Mouse (Mus musculus): ENCODE results near the gene Sfxn1. TPM values are rescaled to one million over a fixed set of nuclear protein-coding genes. Genes with fewer than 3 reads are reported as not detected.

The Sfxn1 gene
- polyA plus RNA-seq (2015; fragmentation: Nextera tagmentation; extraction: Ambion mirVana) = 79.4 and 83.0 TPM in 2 replicates

DNA sequence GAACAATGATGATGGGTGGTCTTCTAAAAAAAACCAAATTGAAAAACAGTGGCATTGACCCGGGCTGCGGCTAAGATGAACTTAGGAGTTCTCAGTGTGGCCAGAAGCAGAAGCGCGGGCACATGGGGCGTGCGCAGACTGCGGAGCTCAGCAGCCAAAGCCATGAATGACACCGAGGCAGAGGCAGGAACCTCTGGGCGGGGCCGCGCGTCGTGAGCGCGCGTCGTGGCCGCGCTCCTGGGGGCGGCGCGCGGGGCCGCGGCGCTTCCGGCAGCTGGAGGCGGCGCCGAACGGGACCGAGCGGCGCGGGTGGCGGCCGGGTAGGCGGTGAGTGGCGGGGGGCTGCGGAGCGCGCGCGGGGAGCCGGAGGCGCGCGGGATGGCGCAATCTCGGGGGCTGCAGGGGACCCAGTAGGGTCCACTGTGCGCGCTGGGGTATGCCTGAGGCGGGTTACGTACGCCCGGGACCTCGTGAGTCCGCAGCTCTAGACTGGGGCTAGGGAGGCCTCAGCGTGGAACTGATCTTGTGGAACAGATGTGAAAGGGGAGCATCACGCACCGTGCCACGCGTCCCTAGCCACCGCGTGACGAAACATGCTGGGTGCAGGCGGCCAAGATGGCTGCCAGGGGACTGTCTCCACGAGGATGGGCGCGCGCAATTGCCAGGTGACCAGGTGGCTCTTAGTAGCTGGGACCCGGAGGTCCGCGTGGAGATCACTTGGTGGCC, at the start of gene Sfxn1:
Sfxn1 (plus strand) TSS at position 264 of the 726 bp plus-strand sequence.
- Histone ChIP-seq H3K9ac (peak within 1 kb of the TSS; percentile 81), H3K4me2 (peak within 1 kb of the TSS; percentile 70), H3K9me3 (replicated peaks) (no peaks in the 10 kb centered on the region), H3K4me3 (peak within 1 kb of the TSS; percentile 69), H3K4me1 (peaks cover 28% of the 10 kb centered on the region), H3K36me3 (ENCODE audit: poor library complexity, severe bottlenecking) (no peaks in the 10 kb centered on the region), H3K27ac (peak within 1 kb of the TSS; percentile 59), H3K27me3 (no peaks in the 10 kb centered on the region)
- WGBS = under 1% methylated on average over 67 of the region's 74 CpGs
- peak; percentile 87 for ATAC-seq

DNA sequence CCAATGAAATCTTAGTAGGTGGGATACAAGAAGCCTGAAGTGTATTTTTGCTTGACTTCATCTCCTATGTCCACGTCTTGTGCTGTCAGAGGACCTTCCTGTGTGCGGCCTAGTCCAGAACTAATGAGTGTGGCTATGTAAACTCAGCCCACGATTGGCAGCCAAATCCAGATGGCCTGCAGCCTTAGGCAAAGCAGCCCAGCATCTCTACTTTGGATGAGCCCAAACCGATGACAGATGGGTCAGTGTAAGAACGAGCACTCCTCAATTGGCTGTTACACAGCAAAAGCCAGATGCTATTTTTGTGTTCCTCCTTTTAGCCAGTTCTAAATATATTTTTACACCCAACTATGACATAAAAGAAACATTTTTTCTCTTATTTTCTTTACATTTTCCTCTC, 48.4 kb upstream of the Sfxn1 start:
- Histone ChIP-seq H3K27me3 (no peaks in the 10 kb centered on the region), H3K4me2 (no peak overlapping the region), H3K9me3 (replicated peaks) (no peaks in the 10 kb centered on the region), H3K4me3 (no peak overlapping the region), H3K4me1 (no peaks in the 10 kb centered on the region), H3K9ac (no peak overlapping the region), H3K27ac (no peak overlapping the region), H3K36me3 (ENCODE audit: poor library complexity, severe bottlenecking) (no peaks in the 10 kb centered on the region)
- 77% methylated on average over 5 of the region's 5 CpGs for WGBS
- no peak; the same call in 1 of the 2 replicates for ATAC-seq

DNA sequence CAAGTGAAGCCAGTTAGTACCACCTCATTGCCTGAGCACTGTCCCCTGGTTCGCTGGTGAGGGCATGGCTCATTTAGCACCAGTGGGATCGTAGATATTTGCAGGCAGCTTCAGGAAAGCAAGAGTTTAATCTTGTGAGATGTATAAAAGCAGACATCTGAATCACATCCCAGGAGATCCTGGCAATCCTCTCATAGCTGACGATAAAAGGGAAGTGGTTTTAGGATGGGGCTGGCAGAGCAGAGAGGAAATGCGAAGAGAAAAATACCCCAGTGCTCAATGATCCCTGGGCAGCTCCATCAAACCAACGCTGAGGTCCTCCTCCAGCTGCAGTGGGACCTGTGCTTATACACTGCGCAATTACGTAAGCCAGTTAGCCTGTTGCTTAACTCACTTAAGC, 44.6 kb upstream of the Sfxn1 start:
- H3K9me3 ChIP-seq (replicated peaks) = no peaks in the 10 kb centered on the region
- no peaks in the 10 kb centered on the region for H3K4me1 ChIP-seq
- H3K36me3 ChIP-seq (ENCODE audit: poor library complexity, severe bottlenecking) = no peaks in the 10 kb centered on the region
- no peaks in the 10 kb centered on the region for H3K27me3 ChIP-seq
- no peak overlapping the region for H3K27ac ChIP-seq
- 85% methylated on average over 7 of the region's 7 CpGs for WGBS
- H3K4me2 ChIP-seq = no peak overlapping the region
- no peak overlapping the region for H3K9ac ChIP-seq
- H3K4me3 ChIP-seq = no peak overlapping the region
- ATAC-seq = no peak

DNA sequence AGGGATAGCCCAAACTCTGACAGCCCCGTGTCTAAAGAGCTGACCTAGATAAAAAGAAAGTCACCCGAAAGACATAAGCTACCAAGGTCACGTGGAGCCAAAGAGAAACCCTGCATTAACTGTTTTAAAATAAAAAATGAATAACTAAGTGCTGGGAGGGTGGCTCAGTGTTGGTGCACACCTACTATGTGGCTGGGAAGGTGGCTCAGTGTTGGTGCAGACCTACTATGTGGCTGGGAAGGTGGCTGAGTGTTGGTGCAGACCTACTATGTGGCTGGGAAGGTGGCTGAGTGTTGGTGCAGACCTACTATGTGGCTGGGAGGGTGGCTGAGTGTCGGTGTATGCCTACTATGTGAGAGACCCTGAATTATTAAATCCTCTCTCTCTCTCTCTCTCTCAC, 38.0 kb upstream of the Sfxn1 start:
- no peak overlapping the region for H3K27ac ChIP-seq
- WGBS = 87% methylated on average over 4 of the region's 4 CpGs
- H3K4me2 ChIP-seq = no peak overlapping the region
- H3K9ac ChIP-seq = no peak overlapping the region
- no peaks in the 10 kb centered on the region for H3K27me3 ChIP-seq
- ATAC-seq = no peak
- H3K9me3 ChIP-seq (replicated peaks) = no peaks in the 10 kb centered on the region
- no peak overlapping the region for H3K4me3 ChIP-seq
- no peaks in the 10 kb centered on the region for H3K36me3 ChIP-seq (ENCODE audit: poor library complexity, severe bottlenecking)
- no peaks in the 10 kb centered on the region for H3K4me1 ChIP-seq

DNA sequence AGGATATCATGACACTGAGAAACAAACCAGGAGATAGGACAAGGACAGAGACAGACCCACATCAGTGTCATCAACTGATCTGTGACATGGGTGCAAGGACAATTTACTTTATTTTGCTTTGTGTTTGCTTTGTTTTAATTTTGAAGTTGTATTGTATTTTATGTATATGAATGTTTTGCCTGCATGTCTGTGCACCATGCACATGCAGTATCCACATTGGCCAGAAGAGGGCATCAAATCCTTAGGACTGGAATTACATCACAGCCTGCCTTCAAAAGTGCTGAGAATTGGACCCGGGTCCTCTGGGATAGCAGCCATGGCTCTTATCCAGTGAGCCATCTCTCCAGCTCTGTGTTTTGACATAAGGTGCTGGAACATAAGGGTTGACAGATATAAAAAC, 36.1 kb upstream of the Sfxn1 start:
- Histone ChIP-seq H3K36me3 (ENCODE audit: poor library complexity, severe bottlenecking) (no peaks in the 10 kb centered on the region), H3K9ac (no peak overlapping the region), H3K4me2 (no peak overlapping the region), H3K4me3 (no peak overlapping the region), H3K27me3 (no peaks in the 10 kb centered on the region), H3K4me1 (no peaks in the 10 kb centered on the region), H3K9me3 (replicated peaks) (no peaks in the 10 kb centered on the region), H3K27ac (no peak overlapping the region)
- WGBS = 81% methylated on average over 1 of the region's 1 CpGs
- ATAC-seq = no peak

DNA sequence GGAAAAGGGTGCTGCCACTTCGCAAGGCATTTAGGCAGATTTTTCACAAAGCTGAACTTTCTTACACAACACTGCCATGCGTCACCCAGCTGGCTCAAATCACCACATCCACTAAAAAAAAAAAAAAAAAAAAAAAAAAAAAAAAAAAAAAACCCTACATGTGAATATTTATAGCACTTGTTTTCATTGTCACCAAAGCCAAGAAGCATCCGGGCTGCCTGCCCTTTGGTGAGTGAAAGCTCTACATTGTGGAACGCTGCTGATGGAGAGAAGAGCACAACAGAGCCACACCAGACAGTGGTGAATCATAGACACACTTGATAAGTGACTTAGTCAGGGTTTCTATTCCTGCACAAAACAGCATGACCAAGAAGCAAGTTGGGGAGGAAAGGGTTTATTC, 33.7 kb upstream of the Sfxn1 start:
- no peaks in the 10 kb centered on the region for H3K4me1 ChIP-seq
- H3K4me3 ChIP-seq = no peak overlapping the region
- no peaks in the 10 kb centered on the region for H3K27me3 ChIP-seq
- WGBS = 84% methylated on average over 4 of the region's 4 CpGs
- no peak overlapping the region for H3K27ac ChIP-seq
- H3K9me3 ChIP-seq (replicated peaks) = no peaks in the 10 kb centered on the region
- H3K36me3 ChIP-seq (ENCODE audit: poor library complexity, severe bottlenecking) = no peaks in the 10 kb centered on the region
- no peak for ATAC-seq
- H3K9ac ChIP-seq = no peak overlapping the region
- H3K4me2 ChIP-seq = no peak overlapping the region

DNA sequence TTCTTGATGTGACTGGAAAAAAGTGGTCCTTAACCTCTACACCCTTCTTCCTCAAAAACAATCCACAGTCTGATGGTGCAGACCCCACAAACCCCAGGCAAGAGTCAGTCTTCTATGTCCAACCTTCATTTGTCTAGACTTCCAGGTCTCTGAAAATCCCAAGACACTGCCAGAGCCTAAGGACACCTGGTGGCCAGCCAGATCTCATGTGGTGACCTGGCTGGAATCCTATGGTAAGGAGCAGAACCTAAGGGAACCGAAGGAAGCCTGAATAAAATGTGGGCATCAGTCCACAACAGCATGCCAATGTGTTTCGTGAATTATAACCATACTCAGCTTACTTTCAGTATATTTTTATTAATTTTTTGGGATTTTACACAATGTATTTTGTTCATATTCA, 31.4 kb upstream of the Sfxn1 start:
- Histone ChIP-seq H3K9me3 (replicated peaks) (no peaks in the 10 kb centered on the region), H3K27me3 (no peaks in the 10 kb centered on the region), H3K4me2 (no peak overlapping the region), H3K4me3 (no peak overlapping the region), H3K4me1 (no peaks in the 10 kb centered on the region), H3K9ac (no peak overlapping the region), H3K27ac (no peak overlapping the region), H3K36me3 (ENCODE audit: poor library complexity, severe bottlenecking) (no peaks in the 10 kb centered on the region)
- WGBS = 89% methylated on average over 2 of the region's 2 CpGs
- ATAC-seq = no peak

DNA sequence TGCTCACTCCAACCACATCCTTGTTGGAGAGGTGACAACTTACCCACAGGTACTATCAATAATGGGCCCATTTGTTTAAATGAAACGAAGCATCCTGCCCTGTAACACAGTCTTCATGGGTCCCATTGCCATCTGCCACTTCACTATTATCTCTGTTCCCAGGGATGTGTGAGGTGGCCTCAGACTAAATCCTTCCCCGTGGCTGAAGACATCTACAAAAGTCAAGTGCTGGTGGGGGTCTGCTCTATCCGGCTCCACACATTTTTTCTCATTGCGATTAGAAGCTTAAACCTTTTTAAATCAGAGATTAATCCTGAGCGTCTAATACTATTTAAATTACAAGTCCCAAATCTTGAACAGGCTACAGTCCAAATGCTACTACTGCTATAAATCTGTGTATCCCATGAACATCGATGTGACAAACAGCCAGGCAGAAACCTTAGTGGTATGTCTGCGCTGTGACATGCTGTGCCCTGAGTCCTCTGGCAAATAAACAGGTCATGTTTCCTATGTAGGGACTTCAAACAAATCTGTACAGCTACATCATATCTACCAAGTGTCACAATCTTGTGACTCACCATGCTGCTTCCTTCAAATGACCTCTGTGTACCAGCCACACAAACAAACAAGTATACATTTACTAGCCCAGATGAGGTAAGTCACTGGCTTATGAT, 22.9 kb upstream of the Sfxn1 start:
- Histone ChIP-seq H3K9me3 (replicated peaks) (no peaks in the 10 kb centered on the region), H3K27me3 (peaks cover 10% of the 10 kb centered on the region), H3K4me2 (no peak overlapping the region), H3K4me3 (no peak overlapping the region), H3K4me1 (no peaks in the 10 kb centered on the region), H3K27ac (no peak overlapping the region), H3K36me3 (ENCODE audit: poor library complexity, severe bottlenecking) (no peaks in the 10 kb centered on the region), H3K9ac (no peak overlapping the region)
- 81% methylated on average over 7 of the region's 7 CpGs for WGBS
- no peak for ATAC-seq

DNA sequence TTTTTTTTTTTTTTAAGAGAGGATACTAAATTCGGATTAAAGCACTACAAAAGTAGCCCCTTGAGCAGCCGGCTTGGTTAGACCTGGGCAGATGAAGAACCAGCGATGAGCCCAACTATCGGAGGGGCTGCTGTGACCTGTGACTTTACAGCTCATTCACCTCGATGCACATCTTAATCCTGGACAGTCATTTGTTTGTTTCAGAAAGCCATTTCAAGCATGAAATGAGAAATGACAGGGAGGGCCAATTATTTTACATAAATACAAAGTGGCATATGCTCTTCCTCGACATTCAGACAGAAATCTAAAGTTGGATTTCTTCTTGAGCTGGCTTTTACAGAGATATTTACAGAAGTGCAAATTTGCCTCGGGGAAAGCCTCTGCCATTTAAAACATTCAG, 20.0 kb upstream of the Sfxn1 start:
- Histone ChIP-seq H3K4me1 (peaks cover 14% of the 10 kb centered on the region), H3K27me3 (peaks cover 28% of the 10 kb centered on the region), H3K27ac (no peak overlapping the region), H3K36me3 (ENCODE audit: poor library complexity, severe bottlenecking) (no peaks in the 10 kb centered on the region), H3K9me3 (replicated peaks) (no peaks in the 10 kb centered on the region), H3K4me3 (no peak overlapping the region), H3K9ac (no peak overlapping the region), H3K4me2 (peak overlapping the region; percentile 14; the same call in 1 of the 2 replicates)
- no peak for ATAC-seq
- WGBS = 35% methylated on average over 7 of the region's 7 CpGs

DNA sequence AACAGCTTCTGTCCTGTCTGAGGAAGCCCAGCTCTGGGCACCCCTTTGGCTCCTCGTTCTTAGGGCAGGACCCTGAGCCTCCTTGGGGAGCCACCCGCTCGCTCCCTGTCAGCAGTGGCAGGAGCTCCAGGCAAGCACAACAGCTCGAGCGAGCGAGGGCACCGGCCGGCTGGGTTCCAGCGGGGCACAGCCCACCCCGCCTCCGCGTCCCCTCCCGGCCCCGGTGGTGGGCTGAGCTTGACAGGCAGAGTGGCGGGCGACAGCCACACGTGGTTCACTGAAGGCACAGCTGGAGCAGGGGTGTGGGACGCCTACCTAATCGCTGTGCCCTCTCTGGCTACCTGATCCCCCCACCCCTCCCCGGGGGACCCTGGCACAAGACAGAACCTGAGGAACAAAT, 16.7 kb upstream of the Sfxn1 start:
- H3K4me2 ChIP-seq = peak overlapping the region; percentile 96
- peak overlapping the region; percentile 49 for H3K4me3 ChIP-seq
- H3K27ac ChIP-seq = no peak overlapping the region
- peak overlapping the region; percentile 67 for H3K9ac ChIP-seq
- H3K4me1 ChIP-seq = peaks cover 14% of the 10 kb centered on the region
- ATAC-seq = peak; percentile 69
- under 1% methylated on average over 20 of the region's 20 CpGs for WGBS
- H3K9me3 ChIP-seq (replicated peaks) = no peaks in the 10 kb centered on the region
- H3K36me3 ChIP-seq (ENCODE audit: poor library complexity, severe bottlenecking) = no peaks in the 10 kb centered on the region
- peaks cover 35% of the 10 kb centered on the region for H3K27me3 ChIP-seq

DNA sequence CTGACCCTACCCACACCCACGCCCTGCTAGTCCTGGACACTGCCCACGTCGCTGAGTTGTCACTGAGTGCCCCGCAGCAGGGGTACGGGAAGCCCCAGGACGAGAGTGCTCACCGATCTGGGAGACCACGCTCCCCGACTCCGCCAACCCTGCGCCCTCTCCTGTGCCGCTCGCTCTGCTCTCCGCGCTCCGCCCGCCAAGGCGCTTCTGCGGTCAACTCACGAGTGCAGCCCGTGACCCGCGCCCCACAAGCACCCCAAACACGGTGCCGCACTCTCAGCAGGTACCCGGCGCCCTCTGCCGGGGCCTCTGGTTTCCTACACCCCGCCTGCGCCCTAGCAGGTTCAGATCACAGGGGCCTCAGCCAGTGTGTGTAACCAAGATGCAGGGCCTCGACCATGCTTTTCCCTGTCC, 16.2 kb upstream of the Sfxn1 start, which contains the start of gene Drd1:
Drd1 (minus strand) TSS at position 258 of the 414 bp plus-strand sequence.
- H3K9ac ChIP-seq = peak within 1 kb of the TSS; percentile 67
- under 1% methylated on average over 27 of the region's 31 CpGs for WGBS
- peak; percentile 83 for ATAC-seq
- no peaks in the 10 kb centered on the region for H3K36me3 ChIP-seq (ENCODE audit: poor library complexity, severe bottlenecking)
- H3K4me3 ChIP-seq = peak within 1 kb of the TSS; percentile 49
- no peaks in the 10 kb centered on the region for H3K9me3 ChIP-seq (replicated peaks)
- H3K4me1 ChIP-seq = peaks cover 14% of the 10 kb centered on the region
- H3K27me3 ChIP-seq = peaks cover 35% of the 10 kb centered on the region
- H3K4me2 ChIP-seq = peak within 1 kb of the TSS; percentile 96
- no peak within 1 kb of the TSS for H3K27ac ChIP-seq

DNA sequence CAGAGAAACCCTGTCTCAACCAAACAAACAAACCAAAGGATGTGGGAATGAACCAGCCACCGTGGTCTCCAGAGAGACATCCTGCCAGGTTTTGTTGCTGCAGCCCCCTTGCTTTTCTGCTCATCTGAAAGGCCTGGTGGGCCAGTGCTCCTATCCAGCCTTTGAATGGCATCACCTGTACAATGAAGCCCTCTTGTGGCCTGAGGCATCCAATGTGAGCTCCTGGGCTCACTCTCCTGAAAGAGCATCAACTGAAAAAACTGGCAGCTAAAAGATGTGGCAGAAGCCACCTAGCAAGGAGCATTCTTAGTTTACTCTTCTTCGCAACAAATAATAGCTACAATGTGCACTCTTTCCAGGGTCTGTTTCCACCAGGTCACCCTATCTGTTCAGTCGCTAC, 9.6 kb upstream of the Sfxn1 start:
- H3K27me3 ChIP-seq = peaks cover 19% of the 10 kb centered on the region; the same call in 1 of the 2 replicates
- H3K9ac ChIP-seq = no peak overlapping the region
- no peaks in the 10 kb centered on the region for H3K9me3 ChIP-seq (replicated peaks)
- no peaks in the 10 kb centered on the region for H3K36me3 ChIP-seq (ENCODE audit: poor library complexity, severe bottlenecking)
- ATAC-seq = no peak
- 91% methylated on average over 3 of the region's 3 CpGs for WGBS
- no peaks in the 10 kb centered on the region for H3K4me1 ChIP-seq
- H3K4me2 ChIP-seq = no peak overlapping the region
- no peak overlapping the region for H3K4me3 ChIP-seq
- no peak overlapping the region for H3K27ac ChIP-seq
